Mouse (Mus musculus) bone marrow macrophage, adult 2 months (primary cell): ENCODE data around the gene Filip1.

ENCODE experiments used
- CTCF ChIP-seq: IDR thresholded peaks from 2 replicates; pipeline ENCODE4 v1.5.1; 2012; ENCODE audit warnings: low read depth, mild to moderate bottlenecking, low read length, moderate library complexity
- POLR2A ChIP-seq: IDR thresholded peaks from 2 replicates; pipeline ENCODE4 v1.6.1; 2012; ENCODE audit warnings: mild to moderate bottlenecking, low read depth, low read length, borderline replicate concordance

- TF ChIP-seq POLR2A, result no peak
- TF ChIP-seq CTCF, result no peak
Measured at GRCm38 (mm10) chr9:79932578-79932977, 80.1 kb downstream of the Filip1 start.
